Mouse (Mus musculus): ENCODE measurements at regions not wholly inside any gene's neighbourhood (a gene's known extent, or its start where the extent isn't known, plus 50 kb on each side); places are given as distances from the start of the nearest gene placed in this dataset.

GRCm38 (mm10) chr16:76816056-76816885 lies 197.2 kb upstream of the Usp25 start:
- H3K4me1 ChIP-seq (ENCODE audit: control insufficient read depth, insufficient read depth, low read length): no peaks in the 10 kb centered on the region
- no peak overlapping the region for H3K4me2 ChIP-seq (ENCODE audit: low read depth)
- H3K9ac ChIP-seq (ENCODE audit: low read length): no peak overlapping the region
- no peak overlapping the region for H3K4me3 ChIP-seq (ENCODE audit: low read depth, low read length)
- no peak overlapping the region for H3K27ac ChIP-seq (ENCODE audit: low read depth, low read length)
- DNase-seq (ENCODE audit: low spot score) (no peak), ATAC-seq (ENCODE audit: insufficient read depth, low FRiP score, low TSS enrichment) (no peak)
- H3K27me3 ChIP-seq (ENCODE audit: control insufficient read depth, insufficient read depth, low read length): no peaks in the 10 kb centered on the region
- H3K36me3 ChIP-seq (ENCODE audit: control insufficient read depth, insufficient read depth, low read length): no peaks in the 10 kb centered on the region
- H3K9me3 ChIP-seq (ENCODE audit: control insufficient read depth, low read length): no peaks in the 10 kb centered on the region
- 92% methylated on average over 17 of the region's 17 CpGs for WGBS

GRCm38 (mm10) chr16:76803725-76804124 lies 209.8 kb upstream of the Usp25 start:
- H3K9ac ChIP-seq (ENCODE audit: low read length): no peak overlapping the region
- 33% methylated on average over 3 of the region's 3 CpGs for WGBS
- no peaks in the 10 kb centered on the region for H3K27me3 ChIP-seq (ENCODE audit: control insufficient read depth, insufficient read depth, low read length)
- no peaks in the 10 kb centered on the region for H3K9me3 ChIP-seq (ENCODE audit: control insufficient read depth, low read length)
- no peak for ATAC-seq (ENCODE audit: insufficient read depth, low FRiP score, low TSS enrichment)
- H3K36me3 ChIP-seq (ENCODE audit: control insufficient read depth, insufficient read depth, low read length): no peaks in the 10 kb centered on the region
- no peak overlapping the region for H3K4me3 ChIP-seq (ENCODE audit: low read depth, low read length)
- no peaks in the 10 kb centered on the region for H3K4me1 ChIP-seq (ENCODE audit: control insufficient read depth, insufficient read depth, low read length)
- DNase-seq (ENCODE audit: low spot score): peak; percentile 32
- no peak overlapping the region for H3K4me2 ChIP-seq (ENCODE audit: low read depth)
- H3K27ac ChIP-seq (ENCODE audit: low read depth, low read length): no peak overlapping the region

DNA sequence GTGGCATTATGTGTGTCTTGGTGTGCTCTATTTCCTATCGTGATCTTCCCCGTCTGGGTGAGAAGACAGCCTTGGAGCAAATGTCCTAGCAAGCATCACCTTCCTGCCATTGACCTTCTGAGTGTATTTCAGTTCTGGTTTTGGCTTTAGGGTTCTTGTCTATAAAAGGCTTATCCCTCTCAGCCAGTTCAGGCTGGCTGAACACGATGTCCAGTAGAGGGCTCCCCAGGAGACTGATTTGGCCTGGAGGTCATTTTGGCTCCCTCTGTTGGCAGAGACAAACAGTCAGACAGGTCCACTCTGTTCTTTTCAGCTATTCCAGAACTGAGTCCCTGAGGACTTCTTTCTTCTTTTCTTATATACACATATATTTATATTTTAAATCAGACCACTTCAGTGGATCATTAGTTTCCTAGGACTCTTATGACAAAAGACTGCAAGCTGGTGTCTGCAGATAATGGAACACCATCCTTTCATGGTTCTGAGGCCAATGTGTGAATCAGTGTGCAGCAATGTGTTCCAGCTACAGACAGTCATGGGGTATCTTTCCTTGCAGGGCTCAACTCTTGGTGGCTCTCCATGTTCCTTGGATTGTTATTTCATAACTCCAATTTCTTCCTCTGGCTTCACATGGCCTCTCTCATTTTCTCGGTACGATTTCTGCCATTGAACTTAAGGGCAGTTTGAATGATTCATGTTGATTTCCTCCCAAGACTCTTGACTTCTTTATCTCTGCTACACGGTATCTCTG lies 226.9 kb upstream of the Usp25 start:
- no peak overlapping the region for H3K4me2 ChIP-seq (ENCODE audit: low read depth)
- H3K4me3 ChIP-seq (ENCODE audit: low read depth, low read length): no peak overlapping the region
- no peak overlapping the region for H3K9ac ChIP-seq (ENCODE audit: low read length)
- WGBS: 79% methylated on average over 6 of the region's 6 CpGs
- no peaks in the 10 kb centered on the region for H3K4me1 ChIP-seq (ENCODE audit: control insufficient read depth, insufficient read depth, low read length)
- no peaks in the 10 kb centered on the region for H3K9me3 ChIP-seq (ENCODE audit: control insufficient read depth, low read length)
- DNase-seq (ENCODE audit: low spot score) (peak; percentile 18), ATAC-seq (ENCODE audit: insufficient read depth, low FRiP score, low TSS enrichment) (no peak)
- no peak overlapping the region for H3K27ac ChIP-seq (ENCODE audit: low read depth, low read length)
- no peaks in the 10 kb centered on the region for H3K36me3 ChIP-seq (ENCODE audit: control insufficient read depth, insufficient read depth, low read length)
- no peaks in the 10 kb centered on the region for H3K27me3 ChIP-seq (ENCODE audit: control insufficient read depth, insufficient read depth, low read length)

DNA sequence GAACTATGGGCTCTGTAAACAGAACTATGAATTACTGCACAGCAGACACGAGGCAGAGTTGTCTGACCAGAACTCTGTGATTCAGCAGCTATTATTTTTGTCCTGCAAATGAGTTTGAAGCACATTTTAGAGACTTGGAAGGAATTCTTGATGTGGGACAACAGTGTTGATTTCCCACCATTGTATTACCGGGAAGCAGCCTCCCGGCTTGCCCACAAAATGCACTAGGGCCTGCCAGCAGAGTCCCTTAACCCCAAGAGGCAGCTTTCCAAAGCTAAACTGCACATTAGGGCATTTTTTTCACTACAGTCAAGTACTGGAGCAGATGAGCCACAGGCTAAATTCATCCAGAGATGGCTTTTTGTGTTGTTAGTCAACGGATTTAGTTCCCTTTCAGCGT lies 230.8 kb upstream of the Usp25 start:
- no peak overlapping the region for H3K27ac ChIP-seq (ENCODE audit: low read depth, low read length)
- 66% methylated on average over 5 of the region's 5 CpGs for WGBS
- DNase-seq (ENCODE audit: low spot score): no peak

DNA sequence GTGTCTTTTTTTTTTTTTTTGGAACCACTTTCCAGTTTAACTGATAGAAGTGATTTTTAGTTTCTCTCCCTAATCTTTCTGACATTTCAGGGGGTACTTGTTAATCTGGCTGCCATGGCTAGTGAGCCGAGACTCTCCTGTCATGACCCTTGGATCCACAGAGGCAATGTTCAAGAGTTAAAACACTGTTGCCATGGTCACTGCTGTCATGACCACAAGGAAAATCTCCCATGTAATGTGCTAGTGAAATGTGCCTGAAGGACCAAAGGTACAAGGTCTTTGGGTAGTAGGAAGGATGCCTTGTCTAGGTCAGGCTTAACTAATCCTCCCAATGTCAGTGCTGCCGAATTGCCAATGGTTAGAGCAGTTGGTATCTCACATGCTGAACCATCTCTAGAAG lies 237.7 kb upstream of the Usp25 start:
- no peak overlapping the region for H3K27ac ChIP-seq (ENCODE audit: low read depth, low read length)
- H3K9ac ChIP-seq (ENCODE audit: low read length): no peak overlapping the region
- DNase-seq (ENCODE audit: low spot score) (no peak), ATAC-seq (ENCODE audit: insufficient read depth, low FRiP score, low TSS enrichment) (no peak)
- H3K4me3 ChIP-seq (ENCODE audit: low read depth, low read length): no peak overlapping the region
- 71% methylated on average over 2 of the region's 2 CpGs for WGBS
- H3K27me3 ChIP-seq (ENCODE audit: control insufficient read depth, insufficient read depth, low read length): no peaks in the 10 kb centered on the region
- H3K9me3 ChIP-seq (ENCODE audit: control insufficient read depth, low read length): no peaks in the 10 kb centered on the region
- H3K36me3 ChIP-seq (ENCODE audit: control insufficient read depth, insufficient read depth, low read length): no peaks in the 10 kb centered on the region
- H3K4me1 ChIP-seq (ENCODE audit: control insufficient read depth, insufficient read depth, low read length): no peaks in the 10 kb centered on the region
- no peak overlapping the region for H3K4me2 ChIP-seq (ENCODE audit: low read depth)

More for the DNA sequence above, 230.8 kb upstream of the Usp25 start:
- Histone ChIP-seq H3K4me3 (ENCODE audit: low read depth, low read length) (no peak overlapping the region), H3K9me3 (ENCODE audit: control insufficient read depth, low read length) (no peaks in the 10 kb centered on the region), H3K36me3 (ENCODE audit: control insufficient read depth, insufficient read depth, low read length) (no peaks in the 10 kb centered on the region), H3K4me2 (ENCODE audit: low read depth) (no peak overlapping the region), H3K4me1 (ENCODE audit: control insufficient read depth, insufficient read depth, low read length) (no peaks in the 10 kb centered on the region), H3K9ac (ENCODE audit: low read length) (no peak overlapping the region), H3K27me3 (ENCODE audit: control insufficient read depth, insufficient read depth, low read length) (no peaks in the 10 kb centered on the region)
- no peak for ATAC-seq (ENCODE audit: insufficient read depth, low FRiP score, low TSS enrichment)

DNA sequence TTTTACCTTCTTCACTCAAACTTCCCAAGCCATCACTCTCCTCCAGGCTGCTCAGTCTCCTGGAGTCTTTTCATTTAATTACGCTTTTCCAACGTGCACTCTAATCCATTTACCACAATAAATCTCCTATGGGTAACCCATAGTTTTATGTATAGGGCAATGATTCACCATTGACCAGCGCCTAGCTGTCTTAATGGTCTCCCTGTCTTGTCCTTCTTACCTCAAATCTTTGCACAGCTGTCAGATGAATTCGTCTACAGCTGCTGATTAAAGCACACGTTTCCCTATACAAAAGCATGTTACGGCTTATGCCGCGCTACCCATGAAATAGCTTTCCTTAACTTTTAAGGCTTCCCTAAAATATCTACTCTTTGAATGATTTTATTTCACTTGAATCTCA lies 239.5 kb upstream of the Usp25 start:
- H3K9ac ChIP-seq (ENCODE audit: low read length): no peak overlapping the region
- H3K36me3 ChIP-seq (ENCODE audit: control insufficient read depth, insufficient read depth, low read length): no peaks in the 10 kb centered on the region
- H3K9me3 ChIP-seq (ENCODE audit: control insufficient read depth, low read length): no peaks in the 10 kb centered on the region
- H3K4me3 ChIP-seq (ENCODE audit: low read depth, low read length): no peak overlapping the region
- no peak overlapping the region for H3K4me2 ChIP-seq (ENCODE audit: low read depth)
- WGBS: 75% methylated on average over 8 of the region's 8 CpGs
- no peaks in the 10 kb centered on the region for H3K4me1 ChIP-seq (ENCODE audit: control insufficient read depth, insufficient read depth, low read length)
- DNase-seq (ENCODE audit: low spot score): no peak
- H3K27me3 ChIP-seq (ENCODE audit: control insufficient read depth, insufficient read depth, low read length): no peaks in the 10 kb centered on the region
- H3K27ac ChIP-seq (ENCODE audit: low read depth, low read length): no peak overlapping the region
- no peak for ATAC-seq (ENCODE audit: insufficient read depth, low FRiP score, low TSS enrichment)

GRCm38 (mm10) chr16:76773466-76773865 lies 240.0 kb upstream of the Usp25 start:
- H3K9me3 ChIP-seq (ENCODE audit: control insufficient read depth, low read length): no peaks in the 10 kb centered on the region
- no peak overlapping the region for H3K4me3 ChIP-seq (ENCODE audit: low read depth, low read length)
- no peak overlapping the region for H3K9ac ChIP-seq (ENCODE audit: low read length)
- no peaks in the 10 kb centered on the region for H3K4me1 ChIP-seq (ENCODE audit: control insufficient read depth, insufficient read depth, low read length)
- no peaks in the 10 kb centered on the region for H3K27me3 ChIP-seq (ENCODE audit: control insufficient read depth, insufficient read depth, low read length)
- H3K27ac ChIP-seq (ENCODE audit: low read depth, low read length): no peak overlapping the region
- H3K4me2 ChIP-seq (ENCODE audit: low read depth): no peak overlapping the region
- DNase-seq (ENCODE audit: low spot score) (no peak), ATAC-seq (ENCODE audit: insufficient read depth, low FRiP score, low TSS enrichment) (no peak)
- H3K36me3 ChIP-seq (ENCODE audit: control insufficient read depth, insufficient read depth, low read length): no peaks in the 10 kb centered on the region

DNA sequence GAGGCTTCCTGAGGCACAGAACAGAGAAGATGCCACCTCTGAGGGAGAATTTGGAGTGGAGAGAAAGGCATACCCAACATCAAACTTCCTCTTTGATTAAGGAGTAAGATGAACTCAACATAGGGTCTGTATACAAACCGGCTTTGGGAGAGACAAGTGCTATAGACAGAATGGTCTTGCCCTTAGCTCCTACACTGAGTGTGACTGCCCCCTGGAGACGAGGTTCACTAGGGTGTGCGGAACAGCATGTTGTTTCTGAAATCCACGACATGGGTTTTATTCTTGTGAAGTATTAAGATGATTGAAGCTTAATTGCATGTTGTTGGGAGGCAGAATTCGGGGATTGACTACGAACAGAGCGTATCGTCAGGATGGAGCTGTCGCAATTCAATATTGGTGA lies 244.9 kb upstream of the Usp25 start:
- Histone ChIP-seq H3K9me3 (ENCODE audit: control insufficient read depth, low read length) (no peaks in the 10 kb centered on the region), H3K4me3 (ENCODE audit: low read depth, low read length) (no peak overlapping the region), H3K27me3 (ENCODE audit: control insufficient read depth, insufficient read depth, low read length) (no peaks in the 10 kb centered on the region), H3K9ac (ENCODE audit: low read length) (no peak overlapping the region), H3K4me2 (ENCODE audit: low read depth) (no peak overlapping the region), H3K4me1 (ENCODE audit: control insufficient read depth, insufficient read depth, low read length) (peaks cover 5% of the 10 kb centered on the region; the same call in 1 of the 2 replicates), H3K27ac (ENCODE audit: low read depth, low read length) (no peak overlapping the region), H3K36me3 (ENCODE audit: control insufficient read depth, insufficient read depth, low read length) (no peaks in the 10 kb centered on the region)
- 86% methylated on average over 9 of the region's 9 CpGs for WGBS
- DNase-seq (ENCODE audit: low spot score) (peak; percentile 14), ATAC-seq (ENCODE audit: insufficient read depth, low FRiP score, low TSS enrichment) (no peak)

DNA sequence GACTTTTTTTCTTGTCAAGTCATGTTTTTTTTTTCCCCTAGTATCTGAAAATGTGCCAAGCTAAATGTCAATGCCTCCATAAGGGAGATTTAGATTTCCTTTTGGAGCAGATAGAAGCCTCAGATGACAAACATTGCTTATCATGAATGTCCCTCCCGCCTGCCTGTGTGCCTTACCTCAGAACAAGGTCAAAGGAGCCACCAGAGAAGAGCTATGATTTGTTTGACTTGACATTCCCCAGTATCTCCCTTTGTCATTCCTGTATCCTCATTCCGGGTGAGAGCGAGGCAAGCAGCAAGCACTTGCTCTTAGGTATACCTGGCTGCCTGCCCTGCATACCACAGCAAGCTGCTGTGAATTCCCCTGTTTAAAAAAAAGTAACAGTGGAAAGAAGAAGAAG lies 246.9 kb upstream of the Usp25 start:
- ATAC-seq (ENCODE audit: insufficient read depth, low FRiP score, low TSS enrichment) (no peak), DNase-seq (ENCODE audit: low spot score) (no peak)
- WGBS: 76% methylated on average over 3 of the region's 3 CpGs
- H3K9me3 ChIP-seq (ENCODE audit: control insufficient read depth, low read length): no peaks in the 10 kb centered on the region
- H3K4me1 ChIP-seq (ENCODE audit: control insufficient read depth, insufficient read depth, low read length): peaks cover 8% of the 10 kb centered on the region; the same call in 1 of the 2 replicates
- no peak overlapping the region for H3K4me2 ChIP-seq (ENCODE audit: low read depth)
- no peaks in the 10 kb centered on the region for H3K27me3 ChIP-seq (ENCODE audit: control insufficient read depth, insufficient read depth, low read length)
- no peak overlapping the region for H3K4me3 ChIP-seq (ENCODE audit: low read depth, low read length)
- no peak overlapping the region for H3K27ac ChIP-seq (ENCODE audit: low read depth, low read length)
- no peak overlapping the region for H3K9ac ChIP-seq (ENCODE audit: low read length)
- no peaks in the 10 kb centered on the region for H3K36me3 ChIP-seq (ENCODE audit: control insufficient read depth, insufficient read depth, low read length)

Data from neural tube, embryonic 11.5 days (tissue).